Mouse (Mus musculus) E14TG2a.4 (cell line): ENCODE results near the gene Olfr458.

ENCODE experiments used
- H3K27me3 ChIP-seq: 2 replicates; pipeline ENCODE4 v1.6.1; 2014; ENCODE audit warnings: low read length, control low read depth; ENCODE audit not compliant: insufficient read depth
- H3K36me3 ChIP-seq: 2 replicates; pipeline ENCODE4 v1.6.1; 2014; ENCODE audit warnings: low read length, control low read depth; ENCODE audit not compliant: insufficient read depth
- H3K4me1 ChIP-seq: replicated peaks from 2 replicates; pipeline ENCODE4 v1.6.1; 2014; ENCODE audit warnings: low read depth, low read length, control low read depth
- H3K4me3 ChIP-seq: replicated peaks from 2 replicates; pipeline ENCODE4 v1.5.1; 2014; ENCODE audit warnings: mild to moderate bottlenecking, low read length
- H3K9me3 ChIP-seq: 2 replicates; pipeline ENCODE4 v1.6.1; 2014; ENCODE audit warnings: low read length, control low read depth
- CTCF ChIP-seq: conservative IDR thresholded peaks from 2 replicates; pipeline ENCODE4 v1.5.1; 2014; ENCODE audit warnings: low read length
- NANOG ChIP-seq: IDR thresholded peaks from 2 replicates; pipeline ENCODE4 v1.6.1; 2014; ENCODE audit warnings: borderline replicate concordance, low read length, mixed read lengths
- POU5F1 ChIP-seq: IDR thresholded peaks from 2 replicates; pipeline ENCODE4 v1.6.1; 2014; ENCODE audit warnings: low read length, borderline replicate concordance

Gene Olfr458

GRCm38 (mm10) chr6:42470542-42470941, 5.5 kb upstream of the Olfr458 start:
- H3K36me3 ChIP-seq: no peaks in the 10 kb centered on the region
- TF ChIP-seq CTCF (no peak), POU5F1 (no peak), NANOG (no peak)
- no peak overlapping the region for H3K4me3 ChIP-seq
- H3K4me1 ChIP-seq: no peaks in the 10 kb centered on the region
- H3K27me3 ChIP-seq: no peaks in the 10 kb centered on the region
- 0 out of 2 replicates have a peak, but pooled peaks cover 8% of the 10 kb centered on the region for H3K9me3 ChIP-seq

GRCm38 (mm10) chr6:42447381-42447780, 17.6 kb downstream of the Olfr458 start:
- no peaks in the 10 kb centered on the region for H3K27me3 ChIP-seq
- H3K36me3 ChIP-seq: no peaks in the 10 kb centered on the region
- H3K4me3 ChIP-seq: no peak overlapping the region
- no peaks in the 10 kb centered on the region for H3K4me1 ChIP-seq
- TF ChIP-seq NANOG: no peak
- no peak for TF ChIP-seq POU5F1
- no peak for TF ChIP-seq CTCF
- peaks cover 7% of the 10 kb centered on the region for H3K9me3 ChIP-seq

GRCm38 (mm10) chr6:42444491-42444890, 20.5 kb downstream of the Olfr458 start:
- no peak overlapping the region for H3K4me3 ChIP-seq
- no peak for TF ChIP-seq POU5F1
- TF ChIP-seq CTCF: no peak
- TF ChIP-seq NANOG: no peak
- no peaks in the 10 kb centered on the region for H3K36me3 ChIP-seq
- H3K4me1 ChIP-seq: no peaks in the 10 kb centered on the region
- no peaks in the 10 kb centered on the region for H3K9me3 ChIP-seq
- no peaks in the 10 kb centered on the region for H3K27me3 ChIP-seq

- TF ChIP-seq POU5F1 (no peak), NANOG (no peak)
- no peaks in the 10 kb centered on the region for H3K27me3 ChIP-seq
- no peak overlapping the region for H3K4me3 ChIP-seq
- no peaks in the 10 kb centered on the region for H3K36me3 ChIP-seq
- no peaks in the 10 kb centered on the region for H3K4me1 ChIP-seq
- H3K9me3 ChIP-seq: no peaks in the 10 kb centered on the region
Measured at GRCm38 (mm10) chr6:42441395-42441794, 23.6 kb downstream of the Olfr458 start.

- Histone ChIP-seq H3K27me3 (no peaks in the 10 kb centered on the region), H3K9me3 (no peaks in the 10 kb centered on the region), H3K4me3 (no peak overlapping the region), H3K36me3 (no peaks in the 10 kb centered on the region), H3K4me1 (no peaks in the 10 kb centered on the region)
- no peak for TF ChIP-seq POU5F1
Measured at GRCm38 (mm10) chr6:42435490-42435889, 29.5 kb downstream of the Olfr458 start.

GRCm38 (mm10) chr6:42434446-42434845, 30.6 kb downstream of the Olfr458 start, which contains the start of gene Tas2r126:
Gene Tas2r126 (plus strand): TSS chr6:42434535.
- Histone ChIP-seq H3K27me3 (no peaks in the 10 kb centered on the region), H3K9me3 (no peaks in the 10 kb centered on the region), H3K4me3 (no peak within 1 kb of the TSS), H3K36me3 (no peaks in the 10 kb centered on the region), H3K4me1 (no peaks in the 10 kb centered on the region)
- TF ChIP-seq POU5F1 (no peak), CTCF (no peak), NANOG (no peak)

- H3K9me3 ChIP-seq: no peaks in the 10 kb centered on the region
- H3K36me3 ChIP-seq: no peaks in the 10 kb centered on the region
- TF ChIP-seq CTCF: no peak
- TF ChIP-seq POU5F1: no peak
- TF ChIP-seq NANOG: no peak
- no peaks in the 10 kb centered on the region for H3K27me3 ChIP-seq
- no peaks in the 10 kb centered on the region for H3K4me1 ChIP-seq
- H3K4me3 ChIP-seq: no peak overlapping the region
Measured at GRCm38 (mm10) chr6:42433554-42433953, 31.4 kb downstream of the Olfr458 start.

- no peaks in the 10 kb centered on the region for H3K36me3 ChIP-seq
Measured at GRCm38 (mm10) chr6:42426337-42426736, 38.7 kb downstream of the Olfr458 start.

GRCm38 (mm10) chr6:42424472-42424871, 40.5 kb downstream of the Olfr458 start:
- no peak for TF ChIP-seq NANOG
- no peak for TF ChIP-seq POU5F1
- TF ChIP-seq CTCF: no peak
- Histone ChIP-seq H3K36me3 (no peaks in the 10 kb centered on the region), H3K27me3 (no peaks in the 10 kb centered on the region), H3K4me3 (no peak overlapping the region), H3K9me3 (no peaks in the 10 kb centered on the region), H3K4me1 (no peaks in the 10 kb centered on the region)

More at GRCm38 (mm10) chr6:42426337-42426736, 38.7 kb downstream of the Olfr458 start:
- H3K4me3 ChIP-seq: no peak overlapping the region
- H3K9me3 ChIP-seq: no peaks in the 10 kb centered on the region
- no peaks in the 10 kb centered on the region for H3K4me1 ChIP-seq
- H3K27me3 ChIP-seq: no peaks in the 10 kb centered on the region
- TF ChIP-seq NANOG (no peak), POU5F1 (no peak), CTCF (no peak)
